Mouse (Mus musculus): ENCODE measurements at regions not wholly inside any gene's neighbourhood (a gene's known extent, or its start where the extent isn't known, plus 50 kb on each side); places are given as distances from the start of the nearest gene placed in this dataset.

DNA sequence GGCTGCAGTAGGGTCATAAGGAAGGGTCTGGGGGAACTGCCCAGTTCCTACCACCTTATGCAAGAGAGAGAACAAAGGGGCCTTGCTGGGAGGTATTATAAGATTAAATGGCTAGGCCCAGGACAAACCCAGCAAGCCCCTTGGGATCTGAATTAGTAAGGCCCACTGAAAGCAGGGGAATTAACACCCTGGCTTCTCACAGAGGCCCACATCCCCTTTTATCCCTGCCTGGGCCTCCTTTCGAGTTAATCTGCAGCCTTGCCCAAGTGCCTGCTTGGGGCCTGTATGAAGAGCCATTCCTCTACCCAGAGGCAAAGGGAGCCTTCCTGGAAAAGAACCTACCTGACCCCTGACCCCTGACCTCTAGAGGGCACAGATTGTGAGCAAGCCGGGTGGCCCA is 98.2 kb downstream of the Vegfa start:
- TF ChIP-seq RCOR1 (IDR thresholded peaks at IDR 0.05; ENCODE audit: low read depth, low read length) = no peak
- TF ChIP-seq E2F4 (IDR thresholded peaks at IDR 0.05; ENCODE audit: borderline replicate concordance, low read depth, low read length) = no peak
- no peak for TF ChIP-seq MXI1 (IDR thresholded peaks at IDR 0.05; ENCODE audit: low read depth, low read length)
